Mouse (Mus musculus) erythroblast, embryonic 14.5 days (primary cell): ENCODE data around the gene Itfg1.

Experiments
- GATA1 ChIP-seq: IDR thresholded peaks from 2 replicates; pipeline ENCODE4 v1.6.1; 2012; ENCODE audit warnings: low read length, inconsistent platforms, mixed read lengths
- TAL1 ChIP-seq: IDR thresholded peaks from 3 replicates; pipeline ENCODE4 v1.6.1; 2012; ENCODE audit warnings: low read length, inconsistent platforms, mixed read lengths

GRCm38 (mm10) chr8:85780091-85780490, 60.6 kb downstream of the Itfg1 start:
- TF ChIP-seq GATA1 (no peak), TAL1 (no peak)
